Mouse (Mus musculus): ENCODE measurements around the gene Prorsd1. TPM values are rescaled to one million over a fixed set of nuclear protein-coding genes. Genes with fewer than 3 reads are reported as not detected.
A peak's percentile ranks its signal among the peaks of the same experiment; 100 is the strongest.
"Not testable (repeated sequence)": the region's sequence is repeated elsewhere in the genome, so short reads cannot be mapped to it uniquely, and the experiment has no call there.

Prorsd1 gene
- 35.8 and 40.6 TPM in 2 replicates for total RNA-seq (2017)

DNA sequence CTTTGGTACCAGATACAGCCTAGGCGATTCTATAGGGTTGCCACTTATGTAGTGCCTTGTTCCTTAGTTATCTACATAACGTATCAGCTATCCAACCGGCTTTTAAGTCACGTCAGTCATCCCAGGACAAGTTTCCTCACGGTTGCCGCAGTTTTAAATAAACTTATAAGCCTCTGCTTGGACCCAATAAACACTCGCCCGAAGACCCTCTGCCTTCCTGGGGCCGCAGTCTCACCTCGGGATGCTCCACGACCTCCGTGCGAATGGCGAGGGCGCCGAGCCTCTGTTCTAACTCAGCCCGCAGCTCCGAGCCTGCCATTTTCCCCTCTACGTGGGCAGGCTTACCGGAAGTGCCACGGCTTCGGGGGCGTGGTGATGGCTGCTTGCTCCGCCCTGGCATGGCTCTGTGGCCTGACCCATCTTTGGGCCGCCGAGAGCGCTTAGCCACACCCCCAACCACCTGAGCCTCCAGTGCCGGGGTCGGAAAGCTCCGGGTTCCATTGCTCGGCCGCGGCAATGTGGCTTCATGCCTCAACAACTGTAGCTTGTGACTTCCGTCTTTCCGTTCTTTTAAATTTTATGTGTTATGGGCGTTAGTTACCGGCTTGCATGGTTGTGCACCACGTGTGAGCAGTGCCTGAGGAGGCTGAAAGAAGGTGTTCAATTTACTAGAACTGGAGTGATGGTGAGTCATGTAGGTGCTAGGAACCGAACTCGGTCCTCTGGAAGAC is at the start of gene Prorsd1:
Gene Prorsd1 (minus strand): TSS at position 352 of the 731 bp plus-strand sequence.
- ATAC-seq (ENCODE audit: extremely low read depth, insufficient number of reproducible peaks, low FRiP score, poor library complexity, severe bottlenecking), result peak; percentile 100

GRCm38 (mm10) chr11:29563406-29563805 is 48.6 kb upstream of the Prorsd1 start:
- ATAC-seq (ENCODE audit: extremely low read depth, insufficient number of reproducible peaks, low FRiP score, poor library complexity, severe bottlenecking), result no peak

DNA sequence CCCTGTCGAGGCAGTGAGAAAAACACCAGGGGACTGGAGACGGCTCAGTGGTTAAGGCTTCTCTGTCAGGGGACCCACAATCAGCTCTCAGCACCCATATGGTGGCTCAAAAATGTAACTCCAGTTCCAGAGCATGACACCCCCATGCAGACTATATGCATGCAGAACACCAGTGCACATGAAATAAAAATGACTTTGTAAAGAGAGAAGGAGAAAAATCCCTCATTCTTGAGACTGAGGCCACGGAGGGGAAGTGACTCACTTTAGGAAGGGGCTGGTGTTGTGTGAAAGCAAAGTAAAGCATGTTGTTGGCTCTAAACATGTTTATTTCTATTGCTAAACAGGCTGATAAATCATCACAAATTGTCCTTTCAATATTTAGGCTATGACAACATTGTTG is 46.2 kb upstream of the Prorsd1 start:
- ATAC-seq (ENCODE audit: extremely low read depth, insufficient number of reproducible peaks, low FRiP score, poor library complexity, severe bottlenecking), result no peak

GRCm38 (mm10) chr11:29560452-29560851 is 45.6 kb upstream of the Prorsd1 start:
- no peak for ATAC-seq (ENCODE audit: extremely low read depth, insufficient number of reproducible peaks, low FRiP score, poor library complexity, severe bottlenecking)

DNA sequence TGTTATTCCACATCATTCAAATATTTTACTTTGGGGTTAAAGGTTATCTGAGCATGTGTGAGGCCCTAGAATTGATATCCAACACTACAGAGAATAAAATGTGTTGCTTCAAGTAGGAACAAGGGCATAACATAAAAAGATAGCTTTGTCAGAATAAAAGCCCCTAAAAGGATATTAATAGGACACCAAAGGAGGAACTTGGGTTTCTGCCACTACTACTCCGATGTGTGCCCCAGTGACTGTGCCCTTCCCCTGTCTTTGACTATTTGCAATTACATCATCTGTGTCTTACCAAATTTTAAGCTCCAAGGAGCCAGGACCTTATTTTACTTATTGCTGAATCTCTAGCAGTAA is 34.6 kb upstream of the Prorsd1 start:
- ATAC-seq (ENCODE audit: extremely low read depth, insufficient number of reproducible peaks, low FRiP score, poor library complexity, severe bottlenecking), result peak; percentile 22; the same call in 1 of the 2 replicates

GRCm38 (mm10) chr11:29548504-29549424 is 33.9 kb upstream of the Prorsd1 start:
- no peak for ATAC-seq (ENCODE audit: extremely low read depth, insufficient number of reproducible peaks, low FRiP score, poor library complexity, severe bottlenecking)

DNA sequence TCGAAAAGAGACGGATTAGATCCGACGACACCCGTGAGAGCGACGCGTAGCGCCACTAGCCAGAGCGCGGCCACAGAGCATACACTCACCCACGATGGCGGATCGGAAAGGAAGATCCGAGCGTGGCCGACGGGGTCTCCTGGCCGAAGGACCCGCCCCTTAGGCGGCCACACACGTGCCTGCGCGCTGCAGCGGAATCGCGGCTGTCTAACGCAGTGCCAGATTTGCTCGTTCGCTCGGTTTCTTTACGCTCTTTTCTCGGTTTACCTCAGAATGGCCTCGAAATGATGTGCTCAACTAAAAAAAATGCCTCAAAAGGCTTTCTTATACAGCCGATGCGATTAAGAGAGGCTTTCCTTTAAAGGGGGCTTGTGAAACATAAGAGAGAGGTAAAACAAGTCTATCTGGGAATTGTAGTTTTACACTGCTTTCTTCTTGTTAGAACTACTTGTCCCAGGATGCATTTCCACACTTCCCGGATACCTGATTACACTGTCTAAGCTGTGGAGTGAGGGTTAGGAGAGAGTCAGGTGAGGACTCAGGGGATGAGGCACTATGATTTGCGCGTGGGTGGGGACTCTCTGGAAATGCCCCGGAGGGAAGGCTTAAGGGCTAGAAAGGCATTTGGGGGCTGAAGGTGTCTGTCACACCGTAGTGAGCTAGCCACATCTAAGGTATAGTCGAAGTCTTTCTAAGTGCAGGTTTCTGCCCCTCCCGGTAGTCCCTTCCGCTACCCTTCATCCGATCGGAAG is 33.1 kb upstream of the Prorsd1 start, which contains the start of the genes Clhc1 and Rps27a:
Gene Clhc1 (plus strand): TSS at position 199 of the 752 bp plus-strand sequence.
Gene Rps27a (minus strand): TSS at position 358 of the 752 bp plus-strand sequence.
- peak; percentile 96 for ATAC-seq (ENCODE audit: extremely low read depth, insufficient number of reproducible peaks, low FRiP score, poor library complexity, severe bottlenecking)

DNA sequence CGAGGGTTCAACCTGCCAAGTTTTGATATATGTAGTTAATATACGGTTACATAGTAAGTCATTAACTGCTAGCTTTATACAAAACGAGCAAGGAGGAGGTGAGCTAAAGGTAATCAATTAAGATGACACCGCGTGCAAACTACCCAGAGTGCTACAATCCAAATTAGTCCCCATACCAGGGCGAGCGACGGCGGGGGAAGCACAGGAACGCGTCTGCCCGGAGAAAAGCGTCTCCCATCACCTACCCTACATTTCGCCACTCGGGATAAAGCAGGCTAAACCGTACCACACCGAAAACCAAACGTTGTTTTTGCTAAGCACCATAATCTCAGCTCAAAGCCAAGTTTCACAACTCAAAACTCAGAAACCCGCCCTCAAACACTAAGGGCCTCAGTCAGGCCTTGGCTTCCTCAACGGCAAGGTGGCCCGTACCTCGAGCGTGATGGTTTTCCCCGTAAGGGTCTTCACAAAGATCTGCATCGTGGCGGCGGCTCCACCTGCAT is 32.5 kb upstream of the Prorsd1 start:
- ATAC-seq (ENCODE audit: extremely low read depth, insufficient number of reproducible peaks, low FRiP score, poor library complexity, severe bottlenecking), result no peak; the same call in 1 of the 2 replicates

GRCm38 (mm10) chr11:29546762-29547161 is 31.9 kb upstream of the Prorsd1 start:
- ATAC-seq (ENCODE audit: extremely low read depth, insufficient number of reproducible peaks, low FRiP score, poor library complexity, severe bottlenecking), result no peak

DNA sequence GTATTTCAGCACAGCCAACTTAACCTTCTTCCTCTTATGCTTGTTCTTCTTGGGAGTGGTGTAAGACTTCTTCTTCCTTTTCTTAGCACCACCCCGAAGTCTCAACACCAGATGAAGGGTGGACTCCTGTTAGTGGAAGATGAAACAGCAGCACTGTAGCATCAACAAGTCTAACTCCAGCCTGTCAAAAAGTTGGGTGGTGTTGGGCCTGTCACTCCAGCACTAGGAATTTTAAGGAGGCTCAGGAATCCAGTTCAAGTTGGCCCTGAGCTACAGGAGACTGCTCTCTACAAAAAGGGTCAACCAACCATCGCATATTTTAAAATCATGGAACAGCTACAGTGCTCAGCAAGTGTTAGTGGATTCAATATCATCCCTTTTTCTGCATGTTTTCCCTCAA is 31.5 kb upstream of the Prorsd1 start:
- not testable (repeated sequence) for ATAC-seq (ENCODE audit: extremely low read depth, insufficient number of reproducible peaks, low FRiP score, poor library complexity, severe bottlenecking)

DNA sequence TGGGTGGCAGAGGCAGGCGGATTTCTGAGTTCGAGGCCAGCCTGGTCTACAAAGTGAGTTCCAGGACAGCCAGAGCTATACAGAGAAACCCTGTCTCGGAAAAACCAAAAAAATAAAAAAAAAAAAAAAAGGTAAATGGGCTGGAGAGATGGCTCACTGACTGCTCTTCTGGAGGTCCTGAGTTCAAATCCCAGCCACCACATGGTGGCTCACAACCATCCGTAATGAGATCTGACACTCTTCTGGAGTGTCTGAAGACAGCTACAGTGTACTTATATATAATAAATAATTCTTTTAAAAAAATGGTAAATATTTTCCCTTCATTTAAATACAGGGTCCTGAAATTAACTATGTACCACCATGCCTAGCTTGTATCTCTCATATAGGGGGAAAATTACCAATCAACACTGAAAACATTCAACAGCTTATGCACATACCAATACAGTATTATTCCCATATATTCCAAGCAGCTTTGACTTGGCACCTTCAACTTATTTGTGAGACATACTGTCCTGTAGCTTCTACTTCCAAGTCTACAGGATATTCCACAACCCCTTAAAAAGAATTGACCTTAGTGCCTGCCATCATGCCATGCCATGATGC is 30.4 kb upstream of the Prorsd1 start:
- ATAC-seq (ENCODE audit: extremely low read depth, insufficient number of reproducible peaks, low FRiP score, poor library complexity, severe bottlenecking), result not testable (repeated sequence)

DNA sequence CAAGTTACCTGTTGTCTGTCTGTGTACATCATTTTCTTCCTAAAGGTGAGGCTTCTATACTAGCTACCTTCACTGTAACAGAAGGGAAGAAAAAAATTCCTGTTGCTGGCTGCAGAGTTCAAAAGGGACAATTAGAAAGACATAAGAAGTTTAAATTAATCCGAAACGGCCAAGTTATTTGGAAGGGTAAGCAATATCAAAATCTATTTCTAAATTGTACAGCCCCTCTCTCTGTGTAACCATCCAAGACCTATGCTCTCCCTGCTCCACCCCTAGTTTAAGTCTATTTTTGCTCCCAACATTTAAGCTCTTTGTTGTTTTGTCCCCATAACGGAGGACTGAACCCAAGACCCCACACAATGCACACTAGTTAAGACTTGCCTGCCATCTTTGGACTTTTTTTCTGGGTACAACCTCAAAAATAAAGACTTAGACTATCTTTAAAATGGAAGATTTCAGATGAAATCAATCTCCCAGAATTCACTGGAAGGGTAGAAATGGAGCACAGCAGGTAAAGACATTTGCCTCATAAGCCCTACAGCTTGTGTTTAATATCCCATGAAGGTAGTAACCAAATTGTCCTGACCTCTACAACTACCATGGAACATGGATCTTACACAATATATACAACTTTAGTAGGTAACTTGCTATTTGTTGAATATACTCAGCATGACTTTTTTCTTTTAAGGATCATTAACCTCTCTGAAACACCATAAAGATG is 29.6 kb upstream of the Prorsd1 start:
- no peak for ATAC-seq (ENCODE audit: extremely low read depth, insufficient number of reproducible peaks, low FRiP score, poor library complexity, severe bottlenecking)

- ATAC-seq (ENCODE audit: extremely low read depth, insufficient number of reproducible peaks, low FRiP score, poor library complexity, severe bottlenecking), result no peak
These were observed 23.4 kb upstream of the Prorsd1 start for GRCm38 (mm10) chr11:29538201-29538600.

- peak; percentile 78 for ATAC-seq (ENCODE audit: extremely low read depth, insufficient number of reproducible peaks, low FRiP score, poor library complexity, severe bottlenecking)
These were observed 11.4 kb upstream of the Prorsd1 start, which contains the start of gene Mtif2 for GRCm38 (mm10) chr11:29525988-29526794. TSS of gene Mtif2 (plus strand) at chr11:29526408.

- ATAC-seq (ENCODE audit: extremely low read depth, insufficient number of reproducible peaks, low FRiP score, poor library complexity, severe bottlenecking), result 0 out of 2 replicates have a peak, but pooled peaks have one; percentile 27
These were observed 530 bp downstream of the Prorsd1 start for GRCm38 (mm10) chr11:29514325-29514681.

GRCm38 (mm10) chr11:29512818-29513535 is 1.9 kb downstream of the Prorsd1 start:
- no peak for ATAC-seq (ENCODE audit: extremely low read depth, insufficient number of reproducible peaks, low FRiP score, poor library complexity, severe bottlenecking)
